Comparison of ENCODE assay signal across 10 mouse cellular contexts in the genomic region with DNA sequence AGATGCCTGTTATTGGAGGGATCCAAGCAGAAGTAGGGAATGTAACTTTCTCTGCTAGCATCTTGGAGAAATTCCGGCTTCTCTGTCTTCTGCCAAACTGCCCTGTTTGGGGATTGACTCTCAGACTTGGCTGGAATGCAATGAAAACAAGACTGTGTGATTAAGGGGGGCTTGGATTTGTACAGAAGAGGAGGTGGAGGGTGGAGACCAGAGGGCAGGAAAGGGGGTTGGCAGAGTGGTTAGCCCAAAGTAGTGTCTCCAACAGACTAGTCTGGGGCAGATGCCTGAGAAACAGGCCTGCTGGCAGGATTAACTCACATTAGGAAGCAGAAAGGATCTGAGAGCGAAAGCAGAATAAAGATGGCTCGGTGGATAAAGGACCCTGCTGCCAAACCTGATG. TPM values are rescaled to one million over a fixed set of nuclear protein-coding genes. Genes with fewer than 3 reads are reported as not detected.
DNase-seq lines count a peak whose midpoint lies in the region; ATAC-seq and TF ChIP-seq lines count a peak whose summit lies in the region.
"Had no signal": no experiment of that assay in that cellular context is flagged by ENCODE, and none has a peak within 500 bp of the region (broad histone marks: within the 10 kb centered on the region; RNA-seq: fewer than 3 reads in every experiment).

No protein-coding gene starts in this region.

- ATAC-seq in hindbrain, postnatal 0 days = no peak
- no peak for ATAC-seq in hindbrain, embryonic 16.5 days
- ATAC-seq in heart, embryonic 15.5 days (replicated peaks; ENCODE audit: insufficient number of reproducible peaks, insufficient read depth, low FRiP score, low read depth) = peak; percentile 44
- no peak for ATAC-seq in lung, postnatal 0 days

- peak; percentile 34; the same call in 1 of the 2 replicates for TF ChIP-seq EP300 in lung, postnatal 0 days (IDR thresholded peaks at IDR 0.05)

- H3K27me3 ChIP-seq in hindbrain, postnatal 0 days (ENCODE audit: insufficient read depth, low read length) = no peaks in the 10 kb centered on the region
- no peaks in the 10 kb centered on the region for H3K27me3 ChIP-seq in hindbrain, embryonic 16.5 days (replicated peaks; ENCODE audit: control insufficient read depth, insufficient read depth, low read length)
- no peaks in the 10 kb centered on the region for H3K27me3 ChIP-seq in heart, embryonic 15.5 days
- H3K27me3 ChIP-seq in lung, postnatal 0 days (replicated peaks; ENCODE audit: insufficient read depth, low read length) = no peaks in the 10 kb centered on the region
- H3K27me3 ChIP-seq: hindbrain, embryonic 12.5 days had no signal

- peaks cover 3% of the 10 kb centered on the region for H3K4me1 ChIP-seq in hindbrain, postnatal 0 days (ENCODE audit: insufficient read depth, low read length)
- H3K4me1 ChIP-seq in hindbrain, embryonic 16.5 days (ENCODE audit: control insufficient read depth, insufficient read depth, low read depth, low read length) = peaks cover 13% of the 10 kb centered on the region
- H3K4me1 ChIP-seq in heart, embryonic 15.5 days (replicated peaks) = peaks cover 24% of the 10 kb centered on the region
- peaks cover 4% of the 10 kb centered on the region; the same call in 1 of the 2 replicates for H3K4me1 ChIP-seq in lung, postnatal 0 days (ENCODE audit: insufficient read depth, low read depth, low read length)

- H3K4me2 ChIP-seq in hindbrain, postnatal 0 days (ENCODE audit: low read depth, low read length) = no peak overlapping the region
- H3K4me2 ChIP-seq in hindbrain, embryonic 16.5 days (ENCODE audit: low read length) = no peak overlapping the region
- H3K4me2 ChIP-seq in heart, embryonic 15.5 days = peak overlapping the region; percentile 68
- H3K4me2 ChIP-seq in lung, postnatal 0 days (replicated peaks; ENCODE audit: low read depth, low read length) = peak overlapping the region; percentile 54; the same call in 1 of the 2 replicates

- H3K36me3 ChIP-seq in hindbrain, postnatal 0 days (ENCODE audit: insufficient read depth, low read length) = peaks cover 12% of the 10 kb centered on the region
- H3K36me3 ChIP-seq in hindbrain, embryonic 16.5 days (ENCODE audit: control insufficient read depth, insufficient read depth, low read length) = peaks cover 11% of the 10 kb centered on the region
- peaks cover 19% of the 10 kb centered on the region; the same call in 1 of the 2 replicates for H3K36me3 ChIP-seq in heart, embryonic 15.5 days
- H3K36me3 ChIP-seq in lung, postnatal 0 days (ENCODE audit: insufficient read depth, low read length) = peaks cover 25% of the 10 kb centered on the region

- H3K9ac ChIP-seq in hindbrain, postnatal 0 days (replicated peaks; ENCODE audit: low read length) = no peak overlapping the region
- H3K9ac ChIP-seq in hindbrain, embryonic 16.5 days (ENCODE audit: low read depth, low read length) = no peak overlapping the region
- no peak overlapping the region for H3K9ac ChIP-seq in heart, embryonic 15.5 days
- no peak overlapping the region for H3K9ac ChIP-seq in lung, postnatal 0 days (replicated peaks; ENCODE audit: low read depth)
- H3K9ac ChIP-seq: hindbrain, embryonic 12.5 days had no signal

- no peak overlapping the region for H3K4me3 ChIP-seq in hindbrain, postnatal 0 days (ENCODE audit: low read length)
- H3K4me3 ChIP-seq in hindbrain, embryonic 16.5 days (ENCODE audit: low read length) = no peak overlapping the region
- H3K4me3 ChIP-seq in heart, embryonic 15.5 days = peak overlapping the region; percentile 13; the same call in 1 of the 2 replicates
- no peak overlapping the region for H3K4me3 ChIP-seq in lung, postnatal 0 days (ENCODE audit: low read depth, low read length)
- H3K4me3 ChIP-seq: hindbrain, embryonic 12.5 days had no signal

- no peaks in the 10 kb centered on the region for H3K9me3 ChIP-seq in hindbrain, postnatal 0 days (ENCODE audit: low read length)
- no peaks in the 10 kb centered on the region for H3K9me3 ChIP-seq in hindbrain, embryonic 16.5 days (ENCODE audit: control insufficient read depth, low read length)
- no peaks in the 10 kb centered on the region for H3K9me3 ChIP-seq in heart, embryonic 15.5 days (replicated peaks)
- no peaks in the 10 kb centered on the region for H3K9me3 ChIP-seq in lung, postnatal 0 days (ENCODE audit: low read length)
- H3K9me3 ChIP-seq: hindbrain, embryonic 12.5 days had no signal

- H3K27ac ChIP-seq in hindbrain, postnatal 0 days = no peak overlapping the region
- no peak overlapping the region for H3K27ac ChIP-seq in hindbrain, embryonic 16.5 days (ENCODE audit: low read depth, low read length)
- peak overlapping the region; percentile 79 for H3K27ac ChIP-seq in heart, embryonic 15.5 days
- peak overlapping the region; percentile 94; the same call in 1 of the 2 replicates for H3K27ac ChIP-seq in lung, postnatal 0 days (ENCODE audit: low read length)
- H3K27ac ChIP-seq: hindbrain, embryonic 12.5 days had no signal

- no peak for TF ChIP-seq POLR2A in brain, embryonic 14.5 days (IDR thresholded peaks at IDR 0.05; ENCODE audit: borderline replicate concordance, extremely low read depth, insufficient read depth, insufficient read length, poor library complexity, severe bottlenecking)

- TF ChIP-seq CTCF in hindbrain, postnatal 0 days (IDR thresholded peaks at IDR 0.05; ENCODE audit: low read depth) = no peak
- TF ChIP-seq CTCF in brain, embryonic 14.5 days (IDR thresholded peaks at IDR 0.05; ENCODE audit: borderline replicate concordance, extremely low read depth, insufficient read depth, insufficient read length) = no peak
- no peak for TF ChIP-seq CTCF in lung, postnatal 0 days (IDR thresholded peaks at IDR 0.05)

- peak; percentile 18 for DNase-seq in hindbrain, postnatal 0 days (ENCODE audit: low spot score)
- peak; percentile 32 for DNase-seq in brain, embryonic 14.5 days (ENCODE audit: low read depth)
- peak; percentile 76 for DNase-seq in lung, postnatal 0 days (ENCODE audit: low spot score)
- no peak for DNase-seq in frontal cortex, postnatal 36 days (ENCODE audit: low spot score in 2 of 2)
- DNase-seq in layer of hippocampus, adult 11-12 months (ENCODE audit: low spot score) = no peak
- DNase-seq in right cerebral cortex, postnatal 25 days = no peak
- DNase-seq: left cerebral cortex, postnatal 4 days had no signal

- WGBS in hindbrain, postnatal 0 days = 40% methylated on average over 3 of the region's 3 CpGs
- WGBS in hindbrain, embryonic 16.5 days = 63% methylated on average over 3 of the region's 3 CpGs
- 60% methylated on average over 3 of the region's 3 CpGs for WGBS in heart, embryonic 15.5 days
- 59% methylated on average over 3 of the region's 3 CpGs for WGBS in lung, postnatal 0 days

RNA-seq across cellular contexts. Expression of gene Adamts10, which starts 2.5 kb away (rescaled TPM):
- total RNA-seq in hindbrain, postnatal 0 days (2014; rRNA removed) = 49.3 and 56.4 TPM in 2 replicates
- 35.6 and 35.9 TPM in 2 replicates for polyA plus RNA-seq in hindbrain, postnatal 0 days (2015; fragmentation: Nextera tagmentation; extraction: Ambion mirVana)
- polyA plus RNA-seq in hindbrain, embryonic 16.5 days (2015; fragmentation: Nextera tagmentation; extraction: Ambion mirVana) = 55.4 and 65.3 TPM in 2 replicates
- polyA plus RNA-seq in brain, embryonic 14.5 days (2012; rRNA removed) = 107 and 121 TPM in 2 replicates
- 30.4 and 57.3 TPM in 2 replicates for polyA plus RNA-seq in heart, embryonic 15.5 days (2015; fragmentation: Nextera tagmentation; extraction: Ambion mirVana)
- 79.8 and 90.6 TPM in 2 replicates for polyA plus RNA-seq in lung, postnatal 0 days (2015; fragmentation: Nextera tagmentation; extraction: Ambion mirVana)

RNA-seq across cellular contexts. Expression of gene Myo1f, which starts 29.0 kb away (rescaled TPM):
- total RNA-seq in hindbrain, postnatal 0 days (2014; rRNA removed) = 2.6 and 2.7 TPM in 2 replicates
- 1.2 TPM in 2 replicates for polyA plus RNA-seq in hindbrain, postnatal 0 days (2015; fragmentation: Nextera tagmentation; extraction: Ambion mirVana)
- 1.4 and 2.5 TPM in 2 replicates for polyA plus RNA-seq in hindbrain, embryonic 16.5 days (2015; fragmentation: Nextera tagmentation; extraction: Ambion mirVana)
- 0.98 and 1.6 TPM in 2 replicates for polyA plus RNA-seq in brain, embryonic 14.5 days (2012; rRNA removed)
- 2.0 and 5.0 TPM in 2 replicates for polyA plus RNA-seq in heart, embryonic 15.5 days (2015; fragmentation: Nextera tagmentation; extraction: Ambion mirVana)
- polyA plus RNA-seq in lung, postnatal 0 days (2015; fragmentation: Nextera tagmentation; extraction: Ambion mirVana) = 6.5 and 8.1 TPM in 2 replicates

Comparison
In these comparisons a context has a peak if more than half of its experiments do, and no peak if none do; other contexts are left out.
1. DNase-seq: peak in hindbrain, postnatal 0 days (single experiment), brain, embryonic 14.5 days (single experiment) and lung, postnatal 0 days (single experiment); none in frontal cortex, postnatal 36 days (0 of 2), layer of hippocampus, adult 11-12 months (single experiment) and right cerebral cortex, postnatal 25 days (single experiment).
2. H3K27ac ChIP-seq: peak in heart, embryonic 15.5 days (single experiment) and lung, postnatal 0 days (single experiment); none in hindbrain, postnatal 0 days (single experiment) and hindbrain, embryonic 16.5 days (single experiment).
3. H3K4me2 ChIP-seq: peak in heart, embryonic 15.5 days (single experiment) and lung, postnatal 0 days (single experiment); none in hindbrain, postnatal 0 days (single experiment) and hindbrain, embryonic 16.5 days (single experiment).